Mouse (Mus musculus) midbrain, embryonic 14.5 days (tissue): ENCODE results near the gene Hnrnpul1. TPM values are rescaled to one million over a fixed set of nuclear protein-coding genes. Genes with fewer than 3 reads are reported as not detected.

ENCODE experiments used
- ATAC-seq: fragments of 200-750 bp; cut with Nextera tagmentation; 2 replicates; pipeline ENCODE4 v1.8.0; 2017; ENCODE audit warnings: moderate number of reproducible peaks, moderate library complexity; ENCODE audit not compliant: low FRiP score, low TSS enrichment
- DNase-seq: peaks from one replicate; pipeline ENCODE4 v3.0.0-alpha.2; 2015
- H3K27ac ChIP-seq: fragments of 300-500 bp; sonication (generic); replicated peaks from 2 replicates; pipeline ENCODE4 v1.5.1; 2014; ENCODE audit warnings: mild to moderate bottlenecking, low read depth, low read length, moderate library complexity
- H3K27me3 ChIP-seq: fragments of 300-500 bp; sonication (generic); 2 replicates; pipeline ENCODE4 v1.6.1; 2014; ENCODE audit warnings: low read length, control low read depth, mixed read lengths; ENCODE audit not compliant: control insufficient read depth, insufficient read depth
- H3K36me3 ChIP-seq: fragments of 300-500 bp; sonication (generic); 2 replicates; pipeline ENCODE4 v1.6.1; 2014; ENCODE audit warnings: low read length, control low read depth; ENCODE audit not compliant: control insufficient read depth, insufficient read depth
- H3K4me1 ChIP-seq: fragments of 300-500 bp; sonication (generic); 2 replicates; pipeline ENCODE4 v1.6.1; 2014; ENCODE audit warnings: mild to moderate bottlenecking, antibody characterized with exemption, low read length, control low read depth; ENCODE audit not compliant: control insufficient read depth, insufficient read depth
- H3K4me2 ChIP-seq: fragments of 300-500 bp; sonication (generic); 2 replicates; pipeline ENCODE4 v1.6.1; 2014; ENCODE audit warnings: mild to moderate bottlenecking, low read length, moderate library complexity
- H3K4me3 ChIP-seq: fragments of 300-500 bp; sonication (generic); replicated peaks from 2 replicates; pipeline ENCODE4 v1.5.1; 2014; ENCODE audit warnings: low read depth, low read length
- H3K9ac ChIP-seq: fragments of 300-500 bp; sonication (generic); replicated peaks from 2 replicates; pipeline ENCODE4 v1.6.1; 2014; ENCODE audit warnings: mild to moderate bottlenecking, low read length, moderate library complexity
- H3K9me3 ChIP-seq: fragments of 300-500 bp; sonication (generic); 2 replicates; pipeline ENCODE4 v1.6.1; 2016; ENCODE audit warnings: low read length, control low read depth, mixed read lengths; ENCODE audit not compliant: control insufficient read depth
- WGBS: fragments of 180-500 bp; shearing (Covaris S2); extraction: QIAGEN DNeasy Blood & Tissue Kit; methylation state at CpG from one replicate; pipeline ENCODE4 v1.1.7; 2014; 5-methylcytosine and 5-hydroxymethylcytosine counted together
- polyA plus RNA-seq: library from polyadenylated mRNA; unstranded; fragments of >200 nt; fragmentation: Nextera tagmentation; extraction: Ambion mirVana; gene quantifications from 2 replicates; pipeline ENCODE4 v1.2.1, GENCODE M21; 2014

The Hnrnpul1 gene
- polyA plus RNA-seq, 1 experiment from 2014 or later = 61.6 TPM

- ATAC-seq = no peak
- Histone ChIP-seq H3K4me3 (no peak overlapping the region), H3K4me1 (peaks cover 38% of the 10 kb centered on the region), H3K4me2 (no peak overlapping the region), H3K27me3 (peaks cover 53% of the 10 kb centered on the region), H3K9ac (no peak overlapping the region), H3K9me3 (no peaks in the 10 kb centered on the region), H3K36me3 (no peaks in the 10 kb centered on the region), H3K27ac (no peak overlapping the region)
- DNase-seq = no peak
- WGBS = 69% methylated on average over 21 of the region's 21 CpGs
Observed at GRCm38 (mm10) chr7:25685926-25686470, 68.6 kb downstream of the Hnrnpul1 start.

DNA sequence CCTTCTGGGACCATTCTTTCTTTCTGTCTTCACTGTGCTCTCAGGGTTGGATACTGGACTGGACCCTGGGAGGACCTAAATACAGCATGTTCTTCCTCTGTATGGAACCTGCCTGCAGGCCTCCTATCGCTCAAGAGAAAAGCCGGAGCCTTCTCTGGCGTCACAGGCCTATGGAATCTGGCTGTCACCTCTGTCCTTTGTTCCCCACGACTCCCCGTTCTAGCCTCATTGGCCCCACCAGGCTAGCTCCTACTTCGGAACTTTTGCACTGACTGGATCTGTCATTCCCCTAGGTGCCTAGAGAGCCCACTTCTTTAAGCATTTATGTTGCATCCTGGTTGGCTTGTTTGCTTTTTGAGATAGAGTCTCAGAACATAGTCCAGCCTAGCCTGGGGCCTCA lies 69.9 kb downstream of the Hnrnpul1 start:
- Histone ChIP-seq H3K9me3 (no peaks in the 10 kb centered on the region), H3K4me3 (no peak overlapping the region), H3K4me1 (peaks cover 43% of the 10 kb centered on the region), H3K36me3 (no peaks in the 10 kb centered on the region), H3K9ac (no peak overlapping the region), H3K27ac (no peak overlapping the region), H3K27me3 (peaks cover 41% of the 10 kb centered on the region), H3K4me2 (no peak overlapping the region)
- ATAC-seq (no peak), DNase-seq (no peak)
- 78% methylated on average over 6 of the region's 6 CpGs for WGBS

DNA sequence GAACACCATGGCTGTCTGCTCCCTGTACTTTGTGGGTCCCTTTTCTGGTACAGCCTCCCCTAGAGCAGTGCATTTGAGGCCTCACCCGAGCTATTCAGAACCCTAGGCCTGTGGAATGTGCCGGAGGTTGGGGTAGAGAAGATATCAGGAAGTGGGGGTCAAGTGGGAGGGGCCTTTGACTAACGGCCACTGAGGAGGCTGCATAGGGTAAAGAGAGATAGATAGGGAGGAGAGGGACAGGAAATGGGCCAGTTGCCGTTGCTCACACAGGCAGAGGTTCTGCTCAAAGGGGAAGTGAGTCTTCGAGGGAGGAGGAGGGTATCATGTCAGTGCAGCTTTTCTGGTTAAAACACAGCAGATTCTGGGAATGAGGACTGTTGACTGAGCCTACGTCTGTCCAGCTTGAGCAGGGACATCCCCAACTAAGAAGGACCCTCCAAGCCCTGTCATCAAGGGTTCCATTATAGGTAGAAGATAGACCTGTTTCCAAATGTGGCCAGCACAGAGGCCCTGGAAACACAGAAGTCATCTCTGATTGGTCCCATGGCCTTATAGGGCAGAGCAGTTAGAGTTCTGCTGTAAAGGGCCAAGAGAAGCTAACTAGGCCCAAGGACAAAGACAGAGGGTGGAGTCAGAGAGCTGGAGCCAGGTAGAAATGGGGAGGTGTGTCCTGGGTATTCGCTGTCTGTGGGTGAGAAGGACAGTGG lies 70.9 kb downstream of the Hnrnpul1 start:
- WGBS = 78% methylated on average over 7 of the region's 7 CpGs
- DNase-seq (no peak), ATAC-seq (no peak)
- H3K27ac ChIP-seq = no peak overlapping the region
- H3K27me3 ChIP-seq = peaks cover 30% of the 10 kb centered on the region
- no peak overlapping the region for H3K9ac ChIP-seq
- H3K36me3 ChIP-seq = no peaks in the 10 kb centered on the region
- H3K4me2 ChIP-seq = no peak overlapping the region
- H3K9me3 ChIP-seq = no peaks in the 10 kb centered on the region
- no peak overlapping the region for H3K4me3 ChIP-seq
- peaks cover 35% of the 10 kb centered on the region for H3K4me1 ChIP-seq

DNA sequence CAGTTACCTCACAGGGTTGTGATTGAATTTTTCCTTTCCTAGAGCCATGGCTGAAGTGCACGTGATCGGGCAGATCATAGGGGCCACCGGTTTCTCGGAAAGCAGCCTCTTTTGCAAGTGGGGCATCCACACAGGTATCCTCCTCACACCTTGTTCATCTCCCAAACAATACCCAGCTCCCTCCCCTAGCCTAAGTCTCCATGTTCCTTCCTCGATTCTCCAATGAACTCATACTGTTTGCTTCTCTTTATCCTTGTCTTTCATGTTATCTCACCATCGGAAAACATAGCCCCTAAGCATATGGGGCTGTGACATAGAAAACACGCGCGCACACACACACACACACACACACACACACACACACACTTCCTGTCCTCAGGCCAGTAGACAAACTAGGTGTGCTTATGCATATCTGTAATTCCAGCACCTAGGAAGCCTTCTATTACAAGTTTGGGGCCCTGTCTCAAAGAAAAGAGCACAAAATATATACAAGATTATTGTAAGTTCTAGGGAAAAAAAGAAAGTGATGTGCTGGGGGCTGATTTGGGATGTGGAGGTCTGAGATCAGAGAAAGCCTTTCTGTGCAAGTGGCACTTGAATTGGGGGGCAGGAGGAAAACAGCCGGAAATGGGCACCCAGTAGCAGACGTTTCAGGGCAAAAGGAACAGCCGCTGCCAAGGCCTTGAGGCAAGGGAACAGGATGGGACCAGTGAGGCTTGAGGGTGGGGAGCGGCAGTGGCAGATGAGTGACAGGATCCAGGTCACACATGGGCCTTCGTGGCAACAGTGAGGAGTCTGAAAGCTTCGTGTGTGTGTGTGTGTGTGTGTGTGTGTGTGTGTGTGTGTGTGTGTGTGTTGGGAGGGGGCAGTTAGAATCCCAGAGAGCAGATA lies 73.0 kb downstream of the Hnrnpul1 start:
- DNase-seq = no peak
- Histone ChIP-seq H3K27ac (peak overlapping the region; percentile 96), H3K9ac (peak overlapping the region; percentile 20; the same call in 1 of the 2 replicates), H3K36me3 (no peaks in the 10 kb centered on the region), H3K9me3 (no peaks in the 10 kb centered on the region), H3K4me1 (peaks cover 16% of the 10 kb centered on the region), H3K27me3 (peaks cover 11% of the 10 kb centered on the region), H3K4me3 (peak overlapping the region; percentile 63), H3K4me2 (peak overlapping the region; percentile 58)
- WGBS = 69% methylated on average over 15 of the region's 15 CpGs
- ATAC-seq = peak; percentile 34; the same call in 1 of the 2 replicates

GRCm38 (mm10) chr7:25680514-25681258 lies 73.9 kb downstream of the Hnrnpul1 start, which contains the start of gene B9d2:
B9d2 (plus strand) TSS chr7:25680780.
- peaks cover 10% of the 10 kb centered on the region for H3K4me1 ChIP-seq
- peak; percentile 97 for DNase-seq
- peaks cover 2% of the 10 kb centered on the region; the same call in 1 of the 2 replicates for H3K27me3 ChIP-seq
- ATAC-seq = peak; percentile 95
- H3K36me3 ChIP-seq = no peaks in the 10 kb centered on the region
- peak within 1 kb of the TSS; percentile 58 for H3K4me2 ChIP-seq
- under 1% methylated on average over 46 of the region's 46 CpGs for WGBS
- H3K9ac ChIP-seq = peak within 1 kb of the TSS; percentile 66
- peak within 1 kb of the TSS; percentile 96 for H3K27ac ChIP-seq
- H3K9me3 ChIP-seq = no peaks in the 10 kb centered on the region
- peak within 1 kb of the TSS; percentile 63 for H3K4me3 ChIP-seq

- peak overlapping the region; percentile 66; the same call in 1 of the 2 replicates for H3K9ac ChIP-seq
- H3K4me3 ChIP-seq = peak overlapping the region; percentile 63; the same call in 1 of the 2 replicates
- peak overlapping the region; percentile 58 for H3K4me2 ChIP-seq
- peak overlapping the region; percentile 96 for H3K27ac ChIP-seq
- peaks cover 8% of the 10 kb centered on the region; the same call in 1 of the 2 replicates for H3K27me3 ChIP-seq
- H3K36me3 ChIP-seq = no peaks in the 10 kb centered on the region
- no peak for DNase-seq
- no peaks in the 10 kb centered on the region for H3K9me3 ChIP-seq
- H3K4me1 ChIP-seq = peaks cover 11% of the 10 kb centered on the region
- no peak for ATAC-seq
- 10% methylated on average over 6 of the region's 6 CpGs for WGBS
Observed at GRCm38 (mm10) chr7:25679971-25680370, 74.6 kb downstream of the Hnrnpul1 start.

DNA sequence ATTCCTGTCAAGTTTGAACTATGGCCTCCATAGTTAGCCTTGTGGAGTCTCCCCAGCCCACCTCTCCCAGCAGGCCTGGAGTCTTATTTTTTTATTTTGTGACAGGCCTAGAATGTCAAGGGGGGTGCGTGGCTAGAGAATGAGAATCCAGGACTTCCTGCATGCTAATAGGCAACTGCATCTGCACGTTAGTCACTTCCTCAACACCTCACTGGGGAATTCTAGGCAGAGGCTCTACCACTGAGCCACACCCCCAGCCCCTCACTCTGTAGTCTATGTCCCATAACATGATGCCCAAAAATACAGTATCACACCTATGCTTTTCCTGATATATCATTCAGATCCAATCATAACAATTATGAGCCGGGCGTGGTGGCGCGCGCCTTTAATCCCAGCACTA lies 77.5 kb downstream of the Hnrnpul1 start:
- Histone ChIP-seq H3K36me3 (no peaks in the 10 kb centered on the region), H3K27ac (peak overlapping the region; percentile 52), H3K4me1 (peaks cover 17% of the 10 kb centered on the region), H3K4me2 (no peak overlapping the region), H3K4me3 (no peak overlapping the region), H3K27me3 (peaks cover 25% of the 10 kb centered on the region), H3K9me3 (no peaks in the 10 kb centered on the region), H3K9ac (no peak overlapping the region)
- WGBS = 89% methylated on average over 7 of the region's 7 CpGs
- ATAC-seq (no peak), DNase-seq (no peak)
